Mouse (Mus musculus) heart, adult 18-20 months (tissue): ENCODE measurements around the gene Slc16a2. TPM values are rescaled to one million over a fixed set of nuclear protein-coding genes. Genes with fewer than 3 reads are reported as not detected.
"Not testable (repeated sequence)": the region's sequence is repeated elsewhere in the genome, so short reads cannot be mapped to it uniquely, and the experiment has no call there.

Source experiments
- DNase-seq, 2 experiments: peaks; one replicate each; pipeline ENCODE4 v3.0.0; 2021 to 2022; ENCODE audit warnings: mixed read lengths in 1 of 2
- total RNA-seq, 2 experiments: library from RNA; stranded (reverse); gene quantifications; 2 replicates each; pipeline ENCODE4 v1.2.3; 2021

The Slc16a2 gene
- total RNA-seq, 2 experiments from 2014 or later: 6.6 to 7.0 TPM

- DNase-seq: no peak
Measured at GRCm38 (mm10) chrX:103734041-103734625, 87.7 kb downstream of the Slc16a2 start.

DNA sequence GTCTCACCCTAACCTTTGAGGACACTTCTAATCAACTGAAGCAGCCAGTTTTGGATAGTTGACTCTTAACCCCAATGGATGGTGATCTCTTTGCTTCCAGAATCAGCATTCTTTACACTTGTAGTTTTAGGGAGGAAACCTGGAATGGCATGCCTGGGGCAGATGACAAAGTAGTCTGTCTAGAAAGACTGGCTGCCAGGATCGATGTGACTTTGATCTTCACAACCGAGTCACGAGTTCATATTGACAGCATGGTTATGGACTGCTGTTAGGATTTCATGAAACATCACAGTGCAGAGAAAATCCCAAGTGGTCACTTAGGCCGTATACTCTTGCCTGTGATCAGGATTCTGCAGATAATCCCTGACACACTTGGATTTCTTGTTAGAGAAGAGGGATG lies 88.7 kb downstream of the Slc16a2 start:
- DNase-seq: no peak

DNA sequence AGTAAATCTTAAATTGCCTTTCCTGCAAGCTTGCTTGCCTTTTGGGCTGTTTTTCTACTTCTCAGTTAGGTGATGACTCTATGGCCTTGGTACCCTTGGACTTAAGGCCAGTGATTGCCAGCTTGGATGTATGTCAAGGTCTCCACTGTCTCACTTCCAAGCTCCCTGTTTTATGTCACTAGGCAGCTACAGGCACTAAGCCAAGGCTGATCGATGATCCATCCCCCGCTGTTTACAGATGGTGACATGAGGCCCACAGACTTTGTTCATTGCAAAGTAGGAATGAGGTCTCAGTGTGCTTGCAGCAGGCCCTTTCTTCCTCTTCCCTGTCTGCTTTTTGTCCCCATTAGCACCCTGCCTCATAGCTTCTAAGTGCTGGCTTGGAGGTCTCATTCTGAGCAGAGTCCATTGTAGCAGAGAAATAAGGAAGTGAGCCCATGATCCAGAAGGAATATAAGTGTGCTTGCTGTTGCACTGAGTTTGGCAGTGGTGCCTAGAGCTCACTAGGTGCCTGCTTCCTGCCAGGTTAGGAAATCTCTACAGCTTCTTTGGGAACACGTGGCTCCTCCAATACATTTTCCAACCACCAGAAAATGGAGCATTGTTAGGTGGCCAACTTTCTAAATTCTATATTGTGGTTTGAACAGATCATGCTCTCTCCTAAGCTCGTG lies 89.6 kb downstream of the Slc16a2 start:
- DNase-seq: no peak

DNA sequence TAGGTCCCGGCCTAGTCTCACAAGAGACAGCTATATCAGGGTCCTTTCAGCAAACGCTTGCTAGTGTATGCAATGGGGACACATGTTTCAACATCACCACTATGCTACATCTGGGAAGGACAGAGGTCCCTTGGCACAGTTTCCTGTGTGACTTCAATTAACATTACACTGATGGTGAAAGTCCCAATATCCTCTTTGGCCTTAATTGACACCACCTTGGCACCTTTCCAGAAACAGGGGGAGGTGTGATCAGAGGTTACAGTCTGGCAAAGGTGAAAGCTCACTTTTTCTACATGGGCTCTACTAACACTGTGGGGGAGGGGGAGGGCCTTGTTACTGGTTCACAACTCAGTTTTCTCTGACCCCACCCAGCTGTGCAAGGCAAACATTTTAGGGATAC lies 99.3 kb downstream of the Slc16a2 start:
- no peak for DNase-seq

GRCm38 (mm10) chrX:103719618-103720185 lies 102.1 kb downstream of the Slc16a2 start:
- DNase-seq: no peak

GRCm38 (mm10) chrX:103712922-103713321 lies 108.9 kb downstream of the Slc16a2 start:
- no peak for DNase-seq

GRCm38 (mm10) chrX:103709671-103710070 lies 112.1 kb downstream of the Slc16a2 start:
- DNase-seq: no peak

DNA sequence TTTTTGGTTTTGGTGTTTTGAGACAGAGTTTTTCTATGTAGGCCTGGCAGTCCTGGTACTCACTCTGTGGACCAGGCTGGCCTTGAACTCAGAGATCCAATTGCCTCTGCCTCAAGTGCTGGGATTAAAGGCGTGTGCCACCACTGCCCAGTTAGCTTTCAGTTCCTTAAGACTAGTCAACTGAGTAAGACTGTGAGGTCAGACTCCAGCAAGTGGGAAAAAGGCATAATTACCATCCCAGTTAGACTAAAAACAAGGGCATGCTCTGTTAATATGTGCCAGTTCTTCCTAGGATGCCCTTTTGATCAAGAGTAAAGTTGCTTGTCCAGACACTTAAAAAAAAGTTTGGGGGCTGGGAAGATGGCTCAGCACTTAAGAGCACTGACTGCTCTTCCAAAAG lies 113.2 kb downstream of the Slc16a2 start:
- DNase-seq: no peak

GRCm38 (mm10) chrX:103704611-103705010 lies 117.2 kb downstream of the Slc16a2 start:
- no peak for DNase-seq

DNA sequence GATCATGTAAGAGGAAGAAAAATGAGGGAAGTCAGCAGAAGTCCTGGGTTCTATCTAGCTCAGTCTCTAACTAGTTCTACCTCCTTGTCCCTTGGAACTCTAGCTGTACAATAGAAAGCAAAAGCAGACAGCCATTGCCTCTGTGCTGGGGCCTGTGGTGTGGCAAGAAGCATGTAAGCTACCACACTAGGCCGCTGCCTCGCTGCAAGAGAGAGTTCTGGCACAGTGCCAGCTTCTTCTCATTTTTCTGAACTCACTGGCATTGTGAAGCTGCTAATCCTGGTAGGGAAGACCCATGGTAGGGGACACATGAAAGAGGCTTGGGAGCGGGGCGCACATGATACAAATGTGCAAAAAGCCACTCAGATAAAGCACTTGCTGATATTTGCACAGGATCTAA lies 117.8 kb downstream of the Slc16a2 start:
- DNase-seq: no peak

DNA sequence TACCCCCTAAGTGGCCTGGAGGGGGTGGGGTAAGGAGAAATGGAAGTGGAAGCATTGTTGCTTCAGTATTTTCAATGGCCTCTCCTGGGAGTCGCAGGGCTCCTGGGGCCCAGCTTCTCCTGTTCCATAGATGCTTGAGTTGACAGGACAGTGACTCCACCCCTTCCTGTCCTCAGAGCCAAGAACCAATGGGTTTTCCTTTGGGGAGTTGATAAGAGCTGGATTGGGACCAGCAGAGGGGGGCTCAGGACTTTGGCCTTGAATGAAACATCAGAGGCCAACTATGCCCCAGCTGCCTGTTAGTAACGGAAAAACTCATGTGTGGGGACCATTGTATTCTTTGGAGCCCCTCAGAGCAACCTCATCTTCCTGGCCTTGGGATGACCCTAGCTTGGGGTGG lies 124.0 kb downstream of the Slc16a2 start:
- DNase-seq: peak in 1 of 2 experiments; percentile 22

DNA sequence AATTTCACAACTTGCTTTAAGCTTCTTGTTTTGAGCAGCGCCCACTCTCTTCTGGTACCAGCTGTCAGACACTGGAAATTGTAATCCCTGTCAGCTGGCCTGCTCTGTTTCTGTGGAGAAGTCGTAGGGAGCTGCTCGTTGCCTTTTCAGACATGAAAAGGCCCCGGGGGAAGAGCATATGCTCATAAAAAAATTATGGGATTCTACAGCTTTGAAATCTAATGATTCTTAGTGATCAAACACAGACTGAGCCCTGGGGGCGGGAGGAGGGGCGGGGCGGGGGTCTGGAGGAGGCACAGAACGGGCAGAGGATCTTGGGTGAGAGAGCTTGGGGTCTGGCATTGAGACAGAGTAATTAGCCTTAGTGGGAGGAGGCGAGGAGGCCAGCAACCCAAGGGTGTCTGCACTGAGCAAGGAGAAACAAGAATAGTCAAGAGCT lies 125.7 kb downstream of the Slc16a2 start:
- peak; percentile 8 to 19 for DNase-seq

- peak; percentile 69 to 76 for DNase-seq
Measured at GRCm38 (mm10) chrX:103695165-103695996, 126.4 kb downstream of the Slc16a2 start.

DNA sequence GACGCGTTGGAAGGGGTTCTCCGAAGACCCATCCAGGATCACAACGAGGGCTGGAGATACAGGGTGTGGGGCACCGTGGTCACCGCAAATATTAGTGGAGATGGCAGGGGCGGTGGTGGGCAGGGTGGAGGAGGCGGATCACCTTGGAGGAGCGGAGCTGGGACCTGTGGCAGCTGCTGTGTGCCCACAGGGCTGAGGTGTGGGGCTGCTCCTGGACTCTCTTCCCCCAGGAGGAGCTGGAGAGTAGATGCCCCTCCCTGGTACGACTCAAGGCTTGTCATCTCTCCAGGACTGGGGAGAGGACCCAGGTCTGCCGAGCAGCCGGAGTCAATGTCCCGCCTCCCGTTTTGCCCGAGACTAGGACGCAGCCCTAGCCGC lies 127.0 kb downstream of the Slc16a2 start:
- no peak for DNase-seq

- no peak for DNase-seq
Measured at GRCm38 (mm10) chrX:103694381-103694780, 127.4 kb downstream of the Slc16a2 start.

GRCm38 (mm10) chrX:103692916-103693315 lies 128.9 kb downstream of the Slc16a2 start:
- no peak for DNase-seq

- no peak for DNase-seq
Measured at GRCm38 (mm10) chrX:103688551-103688950, 133.2 kb downstream of the Slc16a2 start.

- DNase-seq: peak; percentile 6 to 21
Measured at GRCm38 (mm10) chrX:103674674-103675073, 147.1 kb downstream of the Slc16a2 start.

- no peak for DNase-seq
Measured at GRCm38 (mm10) chrX:103673761-103674160, 148.0 kb downstream of the Slc16a2 start.

- DNase-seq: no peak
Measured at GRCm38 (mm10) chrX:103670245-103670644, 151.5 kb downstream of the Slc16a2 start.

DNA sequence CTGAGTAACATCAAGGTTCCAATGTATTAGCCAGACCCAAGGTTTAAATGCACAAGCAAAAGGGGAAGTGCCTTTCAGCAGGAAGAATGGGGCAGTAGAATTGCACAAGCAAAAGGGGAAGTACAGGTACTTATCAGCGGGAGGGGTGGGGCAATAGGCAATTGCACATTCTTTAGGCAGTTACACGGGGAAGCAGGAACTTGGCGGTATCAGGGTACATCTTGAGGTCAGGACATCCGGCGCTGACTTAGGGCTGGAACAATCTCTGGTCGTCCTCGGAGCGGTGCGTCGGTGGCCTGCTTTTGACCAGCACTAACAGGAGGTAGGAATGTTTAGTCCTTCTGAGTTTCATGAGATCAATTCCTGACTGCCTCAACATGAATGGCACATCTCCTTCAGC lies 157.3 kb downstream of the Slc16a2 start:
- not testable (repeated sequence) for DNase-seq

- no peak for DNase-seq
Measured at GRCm38 (mm10) chrX:103658985-103659384, 162.8 kb downstream of the Slc16a2 start.

DNA sequence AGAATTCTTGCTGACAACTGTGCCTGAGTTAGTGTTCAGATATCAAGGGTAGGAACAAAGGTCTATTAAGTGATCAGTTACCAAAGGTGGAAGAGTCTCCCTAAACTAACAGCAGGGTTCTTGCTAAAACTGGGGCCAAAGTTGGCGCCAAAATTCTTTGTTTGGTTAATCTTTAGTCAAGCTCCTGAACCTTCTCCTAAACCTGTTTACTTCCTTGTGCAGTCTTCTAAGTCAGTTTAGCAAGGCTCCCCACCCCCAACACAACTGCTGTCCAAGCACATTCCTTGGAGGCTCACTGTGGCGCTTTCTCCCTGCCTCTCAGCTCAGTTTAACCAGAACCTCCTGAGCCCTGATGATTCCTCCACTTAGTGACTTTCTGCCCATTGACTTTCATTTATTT lies 168.8 kb downstream of the Slc16a2 start:
- DNase-seq: no peak
